Mouse (Mus musculus) E14TG2a.4 (cell line): Measurements from ENCODE around the gene Tctn1.

Source experiments
- H3K27me3 ChIP-seq: 2 replicates; pipeline ENCODE4 v1.6.1; 2014; ENCODE audit warnings: low read length, control low read depth; ENCODE audit not compliant: insufficient read depth
- H3K36me3 ChIP-seq: 2 replicates; pipeline ENCODE4 v1.6.1; 2014; ENCODE audit warnings: low read length, control low read depth; ENCODE audit not compliant: insufficient read depth
- H3K4me1 ChIP-seq: replicated peaks from 2 replicates; pipeline ENCODE4 v1.6.1; 2014; ENCODE audit warnings: low read depth, low read length, control low read depth
- H3K4me3 ChIP-seq: replicated peaks from 2 replicates; pipeline ENCODE4 v1.5.1; 2014; ENCODE audit warnings: mild to moderate bottlenecking, low read length
- H3K9me3 ChIP-seq: 2 replicates; pipeline ENCODE4 v1.6.1; 2014; ENCODE audit warnings: low read length, control low read depth
- CTCF ChIP-seq: conservative IDR thresholded peaks from 2 replicates; pipeline ENCODE4 v1.5.1; 2014; ENCODE audit warnings: low read length
- NANOG ChIP-seq: IDR thresholded peaks from 2 replicates; pipeline ENCODE4 v1.6.1; 2014; ENCODE audit warnings: borderline replicate concordance, low read length, mixed read lengths
- POU5F1 ChIP-seq: IDR thresholded peaks from 2 replicates; pipeline ENCODE4 v1.6.1; 2014; ENCODE audit warnings: low read length, borderline replicate concordance

The Tctn1 gene

GRCm38 (mm10) chr5:122247529-122247928, 16.7 kb downstream of the Tctn1 start:
- no peaks in the 10 kb centered on the region for H3K27me3 ChIP-seq

DNA sequence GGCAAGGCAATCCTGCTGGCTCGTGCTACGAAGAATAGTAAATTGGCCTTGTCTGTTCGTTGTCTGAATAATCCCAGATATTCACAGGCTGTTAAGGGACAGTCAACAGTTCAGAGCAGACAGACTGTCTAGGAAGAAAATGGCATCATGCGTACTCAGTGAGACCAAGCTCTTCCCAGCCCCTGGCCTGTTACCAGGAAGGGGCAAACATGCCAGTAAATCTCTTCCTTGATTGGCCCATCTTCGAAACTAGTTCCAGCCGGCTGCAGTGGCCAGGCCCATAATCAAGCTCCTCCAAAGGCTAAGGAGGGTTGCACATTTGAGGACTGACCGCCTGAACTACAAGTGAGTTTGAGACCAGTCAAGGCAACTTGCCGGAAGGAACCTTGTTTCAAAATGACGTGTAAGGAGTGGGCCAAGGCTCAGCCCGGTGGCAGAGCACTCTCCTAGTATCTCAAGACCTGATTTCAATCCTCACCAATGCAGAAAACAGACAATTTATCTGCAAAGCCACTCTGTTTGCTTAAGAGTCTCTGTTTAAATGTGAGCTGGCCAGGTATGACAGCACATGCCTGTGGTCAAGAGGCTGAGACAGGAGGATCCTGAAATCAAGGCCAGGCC, 17.6 kb downstream of the Tctn1 start:
- no peaks in the 10 kb centered on the region for H3K27me3 ChIP-seq
- TF ChIP-seq CTCF (no peak), NANOG (no peak)
- no peaks in the 10 kb centered on the region for H3K9me3 ChIP-seq

More at GRCm38 (mm10) chr5:122247529-122247928, 16.7 kb downstream of the Tctn1 start:
- no peak for TF ChIP-seq CTCF
- TF ChIP-seq NANOG: no peak
- no peak for TF ChIP-seq POU5F1
- Histone ChIP-seq H3K4me3 (no peak overlapping the region), H3K4me1 (peaks cover 13% of the 10 kb centered on the region), H3K36me3 (peaks cover 59% of the 10 kb centered on the region), H3K9me3 (no peaks in the 10 kb centered on the region)

GRCm38 (mm10) chr5:122245186-122245585, 19.1 kb downstream of the Tctn1 start:
- H3K4me1 ChIP-seq: peaks cover 22% of the 10 kb centered on the region
- TF ChIP-seq CTCF (no peak), POU5F1 (no peak), NANOG (no peak)
- H3K9me3 ChIP-seq: no peaks in the 10 kb centered on the region
- no peaks in the 10 kb centered on the region for H3K27me3 ChIP-seq
- peaks cover 63% of the 10 kb centered on the region for H3K36me3 ChIP-seq
- no peak overlapping the region for H3K4me3 ChIP-seq

More for the DNA sequence above, 17.6 kb downstream of the Tctn1 start:
- peaks cover 8% of the 10 kb centered on the region for H3K4me1 ChIP-seq
- H3K36me3 ChIP-seq: peaks cover 61% of the 10 kb centered on the region
- no peak overlapping the region for H3K4me3 ChIP-seq

DNA sequence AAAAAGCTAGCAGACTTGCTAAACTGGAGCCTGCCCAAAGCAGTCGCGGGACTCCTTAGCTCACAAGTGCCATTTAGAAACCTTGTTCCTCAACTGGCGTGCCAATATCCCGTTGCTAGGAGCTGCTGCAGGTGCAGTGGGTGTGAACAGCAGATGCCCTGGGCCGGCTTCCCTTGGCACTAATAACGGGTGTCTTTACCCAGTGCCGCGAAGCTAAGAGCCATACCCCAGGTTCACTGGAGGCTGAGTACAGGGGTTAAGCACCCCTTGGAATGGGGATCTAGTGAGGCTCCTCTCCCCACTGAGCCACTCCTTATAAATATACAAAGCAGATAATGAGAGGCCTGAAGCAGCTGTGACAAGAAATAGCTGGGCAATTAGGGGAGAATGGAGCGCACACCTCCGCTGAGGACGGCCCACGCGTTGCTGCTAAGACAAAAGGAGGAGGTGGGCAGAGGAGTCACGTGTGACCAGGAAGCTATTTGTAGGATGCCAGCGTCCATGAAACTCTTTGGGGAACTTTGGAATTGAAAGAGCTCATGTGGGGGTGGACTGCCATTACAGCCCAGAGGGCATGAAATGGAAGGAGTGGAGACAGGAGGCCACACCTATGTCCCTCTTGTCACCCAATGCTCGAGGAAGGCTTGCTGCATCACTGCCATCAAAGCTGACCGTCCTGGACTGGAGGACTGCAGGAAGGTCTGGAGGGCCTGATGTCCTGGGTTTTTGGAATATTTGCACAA, 20.3 kb downstream of the Tctn1 start:
- Histone ChIP-seq H3K9me3 (no peaks in the 10 kb centered on the region), H3K4me1 (peaks cover 25% of the 10 kb centered on the region), H3K36me3 (peaks cover 73% of the 10 kb centered on the region), H3K27me3 (no peaks in the 10 kb centered on the region), H3K4me3 (no peak overlapping the region)
- TF ChIP-seq NANOG: no peak
- no peak for TF ChIP-seq CTCF
- no peak for TF ChIP-seq POU5F1

DNA sequence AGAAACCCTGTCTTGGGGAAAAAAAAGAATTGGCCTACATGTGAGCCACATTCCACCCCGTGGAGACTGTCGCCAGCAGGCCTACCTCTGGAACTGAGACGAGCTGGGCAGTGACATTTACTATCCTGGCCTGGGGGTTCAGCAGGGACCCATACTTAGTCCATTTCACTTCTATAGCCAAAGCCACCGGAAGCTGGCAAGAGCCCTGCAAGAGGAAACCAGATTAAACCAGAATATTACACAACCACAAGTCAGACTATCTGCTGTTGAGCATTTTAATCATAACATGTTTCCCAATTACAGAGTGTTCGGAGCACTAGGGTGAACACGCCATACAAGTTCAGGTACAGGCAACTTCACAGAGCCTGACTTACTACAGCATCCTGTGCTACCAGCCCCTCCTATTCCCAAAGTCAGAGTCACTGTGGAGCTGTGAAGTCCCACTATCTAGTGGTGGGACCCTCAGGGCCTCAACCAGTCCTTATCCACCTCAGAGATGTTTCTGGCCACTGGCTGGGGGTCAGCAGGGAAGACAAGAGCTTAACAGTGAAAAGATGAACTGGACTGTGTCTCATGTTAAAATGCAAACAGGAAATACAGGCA, 21.6 kb downstream of the Tctn1 start:
- H3K27me3 ChIP-seq: no peaks in the 10 kb centered on the region

DNA sequence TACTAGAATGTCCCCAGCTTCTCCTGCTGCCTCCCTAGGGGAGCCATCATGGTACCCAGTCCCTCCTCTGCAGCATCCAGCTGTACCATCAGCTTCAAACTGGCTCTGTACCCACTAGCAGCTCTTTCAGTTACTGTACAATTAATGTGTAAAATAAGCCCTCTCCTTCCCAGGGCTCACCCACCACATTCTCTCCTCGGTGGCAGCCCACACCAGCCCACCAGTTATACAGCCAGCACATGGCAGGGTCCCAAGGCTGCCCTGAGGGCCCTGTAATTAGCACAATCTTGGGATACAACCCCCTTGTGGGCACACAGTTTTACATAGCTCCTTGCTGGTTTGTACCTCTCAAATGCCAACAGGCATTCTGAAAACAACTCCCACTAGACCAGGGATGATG, 23.3 kb downstream of the Tctn1 start:
- Histone ChIP-seq H3K9me3 (no peaks in the 10 kb centered on the region), H3K4me3 (no peak overlapping the region), H3K36me3 (peaks cover 68% of the 10 kb centered on the region), H3K27me3 (no peaks in the 10 kb centered on the region), H3K4me1 (peaks cover 43% of the 10 kb centered on the region)
- TF ChIP-seq NANOG (no peak), CTCF (no peak), POU5F1 (no peak)

More for the DNA sequence above, 21.6 kb downstream of the Tctn1 start:
- Histone ChIP-seq H3K4me1 (peaks cover 33% of the 10 kb centered on the region), H3K36me3 (peaks cover 71% of the 10 kb centered on the region), H3K9me3 (no peaks in the 10 kb centered on the region), H3K4me3 (no peak overlapping the region)
- no peak for TF ChIP-seq NANOG
- no peak for TF ChIP-seq POU5F1
- no peak for TF ChIP-seq CTCF

GRCm38 (mm10) chr5:122240521-122240920, 23.7 kb downstream of the Tctn1 start:
- Histone ChIP-seq H3K36me3 (peaks cover 68% of the 10 kb centered on the region), H3K4me3 (no peak overlapping the region; the same call in 1 of the 2 replicates), H3K27me3 (no peaks in the 10 kb centered on the region), H3K9me3 (no peaks in the 10 kb centered on the region), H3K4me1 (peaks cover 48% of the 10 kb centered on the region)
- TF ChIP-seq CTCF (no peak), POU5F1 (no peak), NANOG (no peak)

- TF ChIP-seq NANOG (no peak), POU5F1 (no peak), CTCF (no peak)
- Histone ChIP-seq H3K4me1 (peaks cover 55% of the 10 kb centered on the region), H3K4me3 (no peak overlapping the region), H3K36me3 (peaks cover 71% of the 10 kb centered on the region), H3K9me3 (no peaks in the 10 kb centered on the region), H3K27me3 (no peaks in the 10 kb centered on the region)
Measured at GRCm38 (mm10) chr5:122239618-122240017, 24.6 kb downstream of the Tctn1 start.
